Mouse (Mus musculus) induced T-regulatory cell, adult 2 months (primary cell): ENCODE data around the gene Poglut1.

ENCODE experiments used
- DNase-seq: peaks from one replicate; pipeline ENCODE4 v3.0.0-alpha.2; 2012; ENCODE audit warnings: low read depth

The Poglut1 gene

GRCm38 (mm10) chr16:38475681-38476311, 74.3 kb downstream of the Poglut1 start:
- DNase-seq, result peak; percentile 40
